Mouse (Mus musculus) cerebellum, postnatal 36 days (tissue): ENCODE measurements at regions not wholly inside any gene's neighbourhood (a gene's known extent, or its start where the extent isn't known, plus 50 kb on each side); places are given as distances from the start of the nearest gene placed in this dataset.

Experiments used
- DNase-seq, 2 experiments: peaks; one replicate each; pipeline ENCODE4 v3.0.0; 2021 to 2022; ENCODE audit warnings: mixed read lengths in 2 of 2

DNA sequence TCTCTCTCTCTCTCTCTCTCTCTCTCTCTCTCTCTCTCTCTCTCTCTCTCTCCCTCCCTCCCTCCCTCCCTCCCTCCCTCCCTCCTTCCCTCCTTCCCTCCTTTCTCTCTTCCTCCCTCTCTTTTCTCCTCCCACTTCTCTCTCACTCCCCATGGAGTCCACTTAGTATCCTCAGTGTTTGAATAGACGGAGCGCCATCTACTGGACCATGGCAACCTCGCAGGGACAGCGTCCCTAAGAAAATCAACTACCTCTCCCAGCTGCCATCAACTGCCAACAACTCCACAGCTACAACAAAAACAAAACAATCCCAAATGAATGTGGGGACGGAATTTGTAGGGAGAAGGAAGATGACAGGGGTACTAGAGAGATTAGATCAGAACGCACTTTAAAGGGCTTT is 69.5 kb upstream of the Gls start:
- peak; percentile 81 to 85 for DNase-seq

DNA sequence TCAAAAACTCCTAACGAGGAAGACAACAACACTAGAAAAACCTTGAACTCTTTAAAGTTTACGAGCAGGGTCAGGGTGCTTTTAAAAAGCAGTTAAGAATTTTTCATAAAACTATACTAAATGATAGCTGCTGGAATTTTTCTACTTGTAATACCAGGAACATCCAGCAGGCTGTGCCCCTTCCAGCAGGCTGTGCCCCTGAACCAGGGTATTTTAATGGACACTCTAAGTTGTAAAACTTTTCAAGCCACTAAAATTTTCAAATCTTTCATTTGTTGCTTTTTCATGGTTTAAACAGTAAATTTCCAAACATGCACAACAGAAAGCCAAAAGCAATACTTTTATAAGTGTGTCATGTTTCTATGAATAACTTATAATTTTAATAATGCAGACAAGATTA is 68.2 kb upstream of the Gls start:
- no peak for DNase-seq

DNA sequence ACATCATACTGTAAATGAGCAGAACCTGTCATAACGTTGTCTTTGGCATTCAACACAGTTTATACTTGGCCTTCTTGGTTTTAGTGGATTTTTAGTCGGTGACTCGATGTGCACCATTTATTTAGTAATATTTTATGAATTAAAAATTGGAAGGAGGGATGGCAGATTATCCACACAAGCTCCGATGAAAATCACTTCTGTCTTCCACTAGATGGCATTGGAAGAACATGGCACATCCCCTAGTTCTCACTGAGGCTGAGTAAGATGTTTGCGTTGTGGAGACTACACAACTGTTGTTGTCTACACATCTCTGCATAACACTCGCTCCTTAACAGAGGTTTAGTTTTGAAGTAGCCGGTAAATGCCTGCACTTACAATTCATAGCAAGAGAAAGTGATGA is 66.5 kb upstream of the Gls start:
- no peak for DNase-seq

DNA sequence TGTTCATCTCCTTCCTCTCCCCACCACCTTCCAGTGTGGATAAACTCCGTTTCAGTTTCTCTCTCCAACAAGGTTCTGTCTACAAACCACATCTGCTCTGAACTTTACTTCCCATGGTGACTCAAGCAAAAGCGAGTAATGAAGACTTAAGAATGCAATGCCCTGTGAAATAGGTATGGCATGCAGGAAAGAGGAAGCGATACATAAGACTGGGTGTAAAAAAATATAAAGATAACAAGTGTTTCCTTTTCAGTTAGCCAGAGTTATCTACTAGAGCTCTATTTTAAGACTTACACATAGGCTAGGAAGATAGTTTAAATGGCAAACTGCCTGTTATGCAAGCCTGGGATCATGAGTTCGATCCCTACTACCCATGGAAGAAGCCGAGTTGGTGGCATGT is 65.3 kb upstream of the Gls start:
- no peak for DNase-seq

DNA sequence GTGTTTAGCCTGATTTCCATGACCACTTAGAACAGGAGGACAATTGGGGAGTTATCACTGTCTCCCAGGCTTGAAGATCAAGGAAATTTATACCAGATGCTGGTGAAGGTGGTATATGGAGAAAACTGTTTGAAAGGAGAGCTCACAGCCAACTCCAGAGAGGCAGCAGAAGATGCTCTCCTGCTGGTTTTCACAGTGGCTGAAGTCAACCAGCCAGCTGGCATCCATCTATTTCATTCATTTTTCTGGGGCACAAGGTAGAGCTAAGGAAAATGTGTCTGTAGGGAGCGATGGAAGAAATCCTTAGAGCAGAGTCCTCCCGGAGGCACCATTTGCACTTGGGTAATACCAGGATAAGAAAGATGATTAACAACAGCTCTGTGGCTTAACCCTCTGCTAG is 63.1 kb upstream of the Gls start:
- peak in 1 of 2 experiments; percentile 11 for DNase-seq

DNA sequence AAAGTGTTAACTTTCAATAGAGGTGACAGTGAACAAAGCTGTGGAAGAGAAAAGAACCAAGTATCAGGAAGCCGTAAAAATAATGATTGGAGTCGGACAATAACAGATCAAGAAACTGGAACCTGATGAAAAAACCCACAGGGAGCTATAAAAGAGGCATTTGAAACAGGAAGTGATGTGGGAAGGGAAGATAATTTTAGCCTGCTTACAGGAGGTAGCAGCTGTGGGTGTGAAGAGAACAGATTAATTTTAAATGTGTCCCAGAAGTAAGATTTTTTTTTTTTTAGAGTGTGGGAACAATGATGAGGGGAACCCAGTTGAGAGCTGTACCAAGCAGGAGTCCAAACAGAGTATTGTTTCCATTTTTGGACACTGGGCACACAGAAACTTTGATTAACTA is 61.5 kb upstream of the Gls start:
- no peak for DNase-seq

DNA sequence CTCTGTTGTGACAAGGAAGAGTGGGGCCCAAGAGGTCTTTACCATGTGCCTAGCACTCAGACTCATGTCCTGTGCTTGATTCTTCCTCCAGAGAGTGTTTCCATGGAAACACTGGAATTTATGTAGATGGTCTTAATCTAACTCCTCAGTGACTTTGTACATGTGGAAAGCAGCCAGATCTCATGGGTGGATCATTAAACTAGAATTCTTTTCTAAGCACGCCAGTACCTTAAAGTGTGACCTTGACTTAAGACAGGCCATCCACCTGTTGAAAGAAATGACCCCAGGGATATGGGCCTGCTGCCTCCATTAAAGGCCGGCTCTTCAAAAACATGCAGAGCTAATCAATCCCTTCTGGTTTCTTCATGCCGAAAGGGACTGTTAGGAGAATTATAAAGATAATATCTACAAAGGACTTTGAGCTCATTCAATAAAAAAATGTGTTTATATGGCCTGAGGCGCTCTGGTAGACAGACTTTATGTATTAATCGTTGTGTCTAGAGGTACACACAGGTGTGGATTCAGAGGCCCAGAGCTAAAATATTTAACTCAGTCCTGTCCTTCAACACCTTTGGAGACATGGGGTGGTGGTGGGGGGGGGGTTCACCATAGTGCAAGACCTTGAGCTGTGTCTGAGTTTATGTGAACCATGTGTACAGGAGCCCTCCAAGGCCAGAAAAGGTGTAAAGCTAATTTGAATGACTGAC is 60.5 kb upstream of the Gls start:
- no peak for DNase-seq
